Mouse (Mus musculus): Measurements from ENCODE around the gene Mecp2. TPM values are rescaled to one million over a fixed set of nuclear protein-coding genes. Genes with fewer than 3 reads are reported as not detected.

Gene Mecp2
- polyA plus RNA-seq, 1 experiment from 2014 or later, result 11.6 TPM

DNA sequence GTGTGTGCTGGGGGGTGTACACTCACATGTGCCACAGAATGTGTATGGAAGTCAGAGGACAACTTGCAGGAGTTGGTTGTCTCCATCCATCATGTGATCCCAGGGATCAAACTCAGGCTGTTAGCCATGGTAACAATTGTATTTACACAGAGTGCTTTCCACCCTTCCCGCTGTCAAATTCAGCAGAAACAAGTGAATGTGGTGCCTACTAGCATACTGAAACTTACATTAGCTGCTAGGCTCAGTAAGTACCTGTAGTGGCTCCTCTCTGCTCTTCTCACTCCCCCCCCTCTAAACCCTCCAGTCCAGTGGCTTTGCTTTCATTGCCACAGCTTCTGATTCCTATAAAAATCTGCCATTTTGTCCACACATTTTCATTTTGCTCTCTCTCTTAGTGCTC lies 157.4 kb downstream of the Mecp2 start:
- Histone ChIP-seq H3K4me1 (replicated peaks; ENCODE audit: control insufficient read depth, insufficient read depth, low read length) (no peaks in the 10 kb centered on the region), H3K36me3 (ENCODE audit: control insufficient read depth, insufficient read depth, low read length) (no peaks in the 10 kb centered on the region), H3K27ac (ENCODE audit: low read length) (no peak overlapping the region), H3K27me3 (ENCODE audit: control insufficient read depth, insufficient read depth, low read depth, low read length) (no peaks in the 10 kb centered on the region), H3K4me3 (ENCODE audit: low read length) (no peak overlapping the region), H3K9ac (ENCODE audit: low read length) (no peak overlapping the region), H3K9me3 (ENCODE audit: control insufficient read depth, low read length) (no peaks in the 10 kb centered on the region), H3K4me2 (ENCODE audit: low read depth, low read length) (no peak overlapping the region)
- no peak for ATAC-seq (ENCODE audit: low read depth)
- 54% methylated on average over 1 of the region's 1 CpGs for WGBS

MicroRNAs within 50 kb of the gene (microRNA counts, 519-probe panel; counts per million panel counts)
- microRNA mmu-miR-718, result not detected

Small RNA genes lying within 50 kb of the gene (microRNA-seq; reads per million reads assigned to microRNA genes)
- gene Mir5132 (1.6 reads per million), gene Mir718 (not detected)

Other genes starting within 250 kb of the Mecp2 start
- 0.06 TPM in 1 of 2 replicates, not detected in the other for gene Avpr2, start 243.3 kb downstream of the Mecp2 start, polyA plus RNA-seq (2015; fragmentation: Nextera tagmentation; extraction: Ambion mirVana)
- gene L1cam, start 239.3 kb downstream of the Mecp2 start, polyA plus RNA-seq (2015; fragmentation: Nextera tagmentation; extraction: Ambion mirVana), result 3.2 and 4.3 TPM in 2 replicates
- gene Arhgap4, start 213.5 kb downstream of the Mecp2 start, polyA plus RNA-seq (2015; fragmentation: Nextera tagmentation; extraction: Ambion mirVana), result 3.1 and 3.5 TPM in 2 replicates
- gene Naa10, start 213.4 kb downstream of the Mecp2 start, polyA plus RNA-seq (2015; fragmentation: Nextera tagmentation; extraction: Ambion mirVana), result 132 and 136 TPM in 2 replicates
- gene Renbp, start 204.5 kb downstream of the Mecp2 start, polyA plus RNA-seq (2015; fragmentation: Nextera tagmentation; extraction: Ambion mirVana), result 43.7 and 43.9 TPM in 2 replicates
- gene Hcfc1, start 169.0 kb downstream of the Mecp2 start, polyA plus RNA-seq (2015; fragmentation: Nextera tagmentation; extraction: Ambion mirVana), result 48.4 and 48.7 TPM in 2 replicates
- 57.7 and 61.6 TPM in 2 replicates for gene Irak1, start 111.4 kb downstream of the Mecp2 start, polyA plus RNA-seq (2015; fragmentation: Nextera tagmentation; extraction: Ambion mirVana)
- gene Opn1mw, start 7.9 kb downstream of the Mecp2 start, polyA plus RNA-seq (2015; fragmentation: Nextera tagmentation; extraction: Ambion mirVana), result not detected in 2 replicates
- gene Tex28, start 32.5 kb upstream of the Mecp2 start, polyA plus RNA-seq (2015; fragmentation: Nextera tagmentation; extraction: Ambion mirVana), result not detected in 2 replicates
- gene Tktl1, start 41.9 kb upstream of the Mecp2 start, polyA plus RNA-seq (2015; fragmentation: Nextera tagmentation; extraction: Ambion mirVana), result not detected in 2 replicates
- 372 and 374 TPM in 2 replicates for gene Flna, start 114.5 kb upstream of the Mecp2 start, polyA plus RNA-seq (2015; fragmentation: Nextera tagmentation; extraction: Ambion mirVana)
- 24.9 and 25.4 TPM in 2 replicates for gene Emd, start 119.3 kb upstream of the Mecp2 start, polyA plus RNA-seq (2015; fragmentation: Nextera tagmentation; extraction: Ambion mirVana)
- 826 and 850 TPM in 2 replicates for gene Rpl10, start 135.4 kb upstream of the Mecp2 start, polyA plus RNA-seq (2015; fragmentation: Nextera tagmentation; extraction: Ambion mirVana)
- 81.9 and 91.7 TPM in 2 replicates for gene Taz, start 146.5 kb upstream of the Mecp2 start, polyA plus RNA-seq (2015; fragmentation: Nextera tagmentation; extraction: Ambion mirVana)
- 17.4 and 18.6 TPM in 2 replicates for gene Dnase1l1, start 147.0 kb upstream of the Mecp2 start, polyA plus RNA-seq (2015; fragmentation: Nextera tagmentation; extraction: Ambion mirVana)
- gene Atp6ap1, start 161.7 kb upstream of the Mecp2 start, polyA plus RNA-seq (2015; fragmentation: Nextera tagmentation; extraction: Ambion mirVana), result 141 and 153 TPM in 2 replicates
- gene Gdi1, start 169.6 kb upstream of the Mecp2 start, polyA plus RNA-seq (2015; fragmentation: Nextera tagmentation; extraction: Ambion mirVana), result 204 and 211 TPM in 2 replicates
- gene Fam50a, start 177.7 kb upstream of the Mecp2 start, polyA plus RNA-seq (2015; fragmentation: Nextera tagmentation; extraction: Ambion mirVana), result 64.9 and 65.6 TPM in 2 replicates
- gene Plxna3, start 193.7 kb upstream of the Mecp2 start, polyA plus RNA-seq (2015; fragmentation: Nextera tagmentation; extraction: Ambion mirVana), result 7.5 and 9.9 TPM in 2 replicates
- gene Lage3, start 218.3 kb upstream of the Mecp2 start, polyA plus RNA-seq (2015; fragmentation: Nextera tagmentation; extraction: Ambion mirVana), result 109 and 117 TPM in 2 replicates
- 85.5 and 86.2 TPM in 2 replicates for gene Ubl4a, start 237.9 kb upstream of the Mecp2 start, polyA plus RNA-seq (2015; fragmentation: Nextera tagmentation; extraction: Ambion mirVana)
- gene Slc10a3, start 238.0 kb upstream of the Mecp2 start, polyA plus RNA-seq (2015; fragmentation: Nextera tagmentation; extraction: Ambion mirVana), result 19.1 and 21.8 TPM in 2 replicates